Comparison of ENCODE assay signal across 13 mouse cellular contexts in genomic region chr16:22508936-22509563, GRCm38 (mm10).
DNase-seq lines count a peak whose midpoint lies in the region; ATAC-seq and TF ChIP-seq lines count a peak whose summit lies in the region.
"Had no signal": no experiment of that assay in that cellular context is flagged by ENCODE, and none has a peak within 500 bp of the region (broad histone marks: within the 10 kb centered on the region; RNA-seq: fewer than 3 reads in every experiment).

No protein-coding gene starts in this region.

- peaks cover 20% of the 10 kb centered on the region for H3K4me1 ChIP-seq in lung, embryonic 14.5 days (ENCODE audit: insufficient read depth)
- H3K4me1 ChIP-seq in cortical plate, adult 2 months (ENCODE audit: control insufficient read depth, insufficient read depth, low read length), result peaks cover 4% of the 10 kb centered on the region; the same call in 1 of the 2 replicates
- peaks cover 6% of the 10 kb centered on the region; the same call in 1 of the 2 replicates for H3K4me1 ChIP-seq in midbrain, postnatal 0 days (ENCODE audit: insufficient read depth, low read length)
- H3K4me1 ChIP-seq: midbrain, embryonic 12.5 days had no signal

- 48% methylated on average over 5 of the region's 5 CpGs for WGBS in lung, embryonic 14.5 days
- 68% methylated on average over 5 of the region's 5 CpGs for WGBS in midbrain, postnatal 0 days

- H3K27ac ChIP-seq in lung, embryonic 14.5 days (ENCODE audit: low read depth), result peak overlapping the region; percentile 36; the same call in 1 of the 2 replicates
- H3K27ac ChIP-seq in cortical plate, adult 2 months (ENCODE audit: insufficient read depth, low read length), result peak overlapping the region; percentile 30; the same call in 1 of the 2 replicates
- no peak overlapping the region for H3K27ac ChIP-seq in midbrain, postnatal 0 days (ENCODE audit: low read depth, low read length)
- H3K27ac ChIP-seq: midbrain, embryonic 12.5 days had no signal

- no peak overlapping the region for H3K4me2 ChIP-seq in lung, embryonic 14.5 days
- H3K4me2 ChIP-seq in midbrain, postnatal 0 days (ENCODE audit: low read depth, low read length, poor library complexity, severe bottlenecking), result no peak overlapping the region
- H3K4me2 ChIP-seq: midbrain, embryonic 12.5 days had no signal

- no peaks in the 10 kb centered on the region for H3K36me3 ChIP-seq in lung, embryonic 14.5 days (ENCODE audit: insufficient read depth)
- no peaks in the 10 kb centered on the region for H3K36me3 ChIP-seq in midbrain, postnatal 0 days (ENCODE audit: insufficient read depth, low read length)
- H3K36me3 ChIP-seq: midbrain, embryonic 12.5 days had no signal

- DNase-seq in frontal cortex, postnatal 25 days (ENCODE audit: low spot score in 2 of 2), result no peak
- DNase-seq in lung, embryonic 14.5 days, result no peak
- DNase-seq in lung, postnatal 25 days (ENCODE audit: low spot score), result no peak
- DNase-seq in midbrain, postnatal 0 days (ENCODE audit: low spot score), result peak; percentile 77
- DNase-seq in thymus, adult 18-20 months, result no peak
- DNase-seq in gastrocnemius, postnatal 10 days, result no peak
- DNase-seq: cerebellum, adult 11 months; kidney, adult 11 months; liver, postnatal 0 days; thymus, postnatal 14 days had no signal

- no peaks in the 10 kb centered on the region for H3K9me3 ChIP-seq in lung, embryonic 14.5 days (ENCODE audit: low read depth, low read length)
- no peaks in the 10 kb centered on the region for H3K9me3 ChIP-seq in midbrain, postnatal 0 days (ENCODE audit: low read length)
- H3K9me3 ChIP-seq: midbrain, embryonic 12.5 days had no signal

- H3K9ac ChIP-seq in lung, embryonic 14.5 days, result no peak overlapping the region
- no peak overlapping the region for H3K9ac ChIP-seq in midbrain, postnatal 0 days (replicated peaks; ENCODE audit: low read length, poor library complexity, severe bottlenecking)
- H3K9ac ChIP-seq: liver, postnatal 0 days; midbrain, embryonic 12.5 days had no signal

- no peak for TF ChIP-seq POLR2A in cortical plate, adult 2 months (IDR thresholded peaks at IDR 0.05; ENCODE audit: extremely low read depth, insufficient read depth, low read length)

- H3K27me3 ChIP-seq in lung, embryonic 14.5 days (ENCODE audit: insufficient read depth, low read length), result no peaks in the 10 kb centered on the region
- no peaks in the 10 kb centered on the region for H3K27me3 ChIP-seq in midbrain, postnatal 0 days (ENCODE audit: insufficient read depth, low read length)
- H3K27me3 ChIP-seq: midbrain, embryonic 12.5 days had no signal

- peak; percentile 71 for ATAC-seq in frontal cortex, adult (ENCODE audit: low TSS enrichment)
- no peak for ATAC-seq in lung, embryonic 14.5 days (ENCODE audit: insufficient read depth)
- ATAC-seq in midbrain, postnatal 0 days (ENCODE audit: low FRiP score), result peak; percentile 82
- ATAC-seq: liver, postnatal 0 days had no signal

- no peak overlapping the region for H3K4me3 ChIP-seq in lung, embryonic 14.5 days (ENCODE audit: low read depth, low read length)
- no peak overlapping the region for H3K4me3 ChIP-seq in cortical plate, adult 2 months (ENCODE audit: insufficient read depth, low read length)
- H3K4me3 ChIP-seq in midbrain, postnatal 0 days (ENCODE audit: low read depth, low read length), result no peak overlapping the region
- H3K4me3 ChIP-seq: midbrain, embryonic 12.5 days had no signal

- TF ChIP-seq CTCF in lung, embryonic 14.5 days (IDR thresholded peaks at IDR 0.05; ENCODE audit: low read depth), result no peak
- no peak for TF ChIP-seq CTCF in cortical plate, adult 2 months (IDR thresholded peaks at IDR 0.05; ENCODE audit: extremely low read depth, insufficient read depth, low read length)
- TF ChIP-seq CTCF in midbrain, postnatal 0 days (IDR thresholded peaks at IDR 0.05), result no peak
